Mouse (Mus musculus): ENCODE measurements at regions not wholly inside any gene's neighbourhood (a gene's known extent, or its start where the extent isn't known, plus 50 kb on each side); places are given as distances from the start of the nearest gene placed in this dataset.
A peak's percentile ranks its signal among the peaks of the same experiment; 100 is the strongest.

GRCm38 (mm10) chr11:86872537-86873405 lies 65.2 kb upstream of the Dhx40 start:
- DNase-seq (peak; percentile 37), ATAC-seq (ENCODE audit: insufficient read depth) (no peak)
- Histone ChIP-seq H3K9ac (no peak overlapping the region), H3K9me3 (ENCODE audit: low read depth, low read length) (no peaks in the 10 kb centered on the region), H3K27ac (ENCODE audit: low read depth) (peak overlapping the region; percentile 15), H3K4me2 (no peak overlapping the region), H3K4me1 (ENCODE audit: insufficient read depth) (no peaks in the 10 kb centered on the region), H3K4me3 (ENCODE audit: low read depth, low read length) (no peak overlapping the region), H3K27me3 (ENCODE audit: insufficient read depth, low read length) (no peaks in the 10 kb centered on the region), H3K36me3 (ENCODE audit: insufficient read depth) (no peaks in the 10 kb centered on the region)
- no peak for TF ChIP-seq CTCF (IDR thresholded peaks at IDR 0.05; ENCODE audit: low read depth)
- WGBS, result 46% methylated on average over 10 of the region's 10 CpGs

- H3K9ac ChIP-seq, result no peak overlapping the region
- no peak for TF ChIP-seq CTCF (IDR thresholded peaks at IDR 0.05; ENCODE audit: low read depth)
Observed at GRCm38 (mm10) chr11:86871782-86872181, 64.2 kb upstream of the Dhx40 start.

GRCm38 (mm10) chr11:86870486-86871165 lies 63.1 kb upstream of the Dhx40 start:
- no peaks in the 10 kb centered on the region for H3K27me3 ChIP-seq (ENCODE audit: insufficient read depth, low read length)
- H3K36me3 ChIP-seq (ENCODE audit: insufficient read depth), result no peaks in the 10 kb centered on the region
- DNase-seq (no peak), ATAC-seq (ENCODE audit: insufficient read depth) (no peak)
- H3K9me3 ChIP-seq (ENCODE audit: low read depth, low read length), result no peaks in the 10 kb centered on the region
- TF ChIP-seq CTCF (IDR thresholded peaks at IDR 0.05; ENCODE audit: low read depth), result no peak
- no peak overlapping the region for H3K9ac ChIP-seq
- H3K27ac ChIP-seq (ENCODE audit: low read depth), result no peak overlapping the region
- H3K4me1 ChIP-seq (ENCODE audit: insufficient read depth), result 0 out of 2 replicates have a peak, but pooled peaks cover 3% of the 10 kb centered on the region
- H3K4me3 ChIP-seq (ENCODE audit: low read depth, low read length), result no peak overlapping the region
- 71% methylated on average over 9 of the region's 9 CpGs for WGBS
- no peak overlapping the region for H3K4me2 ChIP-seq

More at GRCm38 (mm10) chr11:86871782-86872181, 64.2 kb upstream of the Dhx40 start:
- Histone ChIP-seq H3K27ac (ENCODE audit: low read depth) (no peak overlapping the region), H3K27me3 (ENCODE audit: insufficient read depth, low read length) (no peaks in the 10 kb centered on the region), H3K4me2 (no peak overlapping the region), H3K4me1 (ENCODE audit: insufficient read depth) (0 out of 2 replicates have a peak, but pooled peaks cover 3% of the 10 kb centered on the region), H3K4me3 (ENCODE audit: low read depth, low read length) (no peak overlapping the region), H3K9me3 (ENCODE audit: low read depth, low read length) (no peaks in the 10 kb centered on the region), H3K36me3 (ENCODE audit: insufficient read depth) (no peaks in the 10 kb centered on the region)
- 16% methylated on average over 4 of the region's 4 CpGs for WGBS
- no peak for DNase-seq
- ATAC-seq (ENCODE audit: insufficient read depth), result no peak

- 59% methylated on average over 10 of the region's 10 CpGs for WGBS
- no peak for ATAC-seq (ENCODE audit: insufficient read depth)
Observed at GRCm38 (mm10) chr11:86866931-86867330, 59.4 kb upstream of the Dhx40 start.

GRCm38 (mm10) chr11:86859864-86860528 lies 52.5 kb upstream of the Dhx40 start:
- no peak for ATAC-seq (ENCODE audit: insufficient read depth)
- no peak for DNase-seq
- no peak overlapping the region for H3K4me2 ChIP-seq
- no peaks in the 10 kb centered on the region for H3K36me3 ChIP-seq (ENCODE audit: insufficient read depth)
- TF ChIP-seq CTCF (IDR thresholded peaks at IDR 0.05; ENCODE audit: low read depth), result no peak
- H3K27ac ChIP-seq (ENCODE audit: low read depth), result peak overlapping the region; percentile 5; the same call in 1 of the 2 replicates
- WGBS, result 18% methylated on average over 8 of the region's 8 CpGs
- no peak overlapping the region for H3K4me3 ChIP-seq (ENCODE audit: low read depth, low read length)
- no peaks in the 10 kb centered on the region for H3K4me1 ChIP-seq (ENCODE audit: insufficient read depth)
- no peaks in the 10 kb centered on the region for H3K9me3 ChIP-seq (ENCODE audit: low read depth, low read length)
- H3K27me3 ChIP-seq (ENCODE audit: insufficient read depth, low read length), result no peaks in the 10 kb centered on the region
- H3K9ac ChIP-seq, result no peak overlapping the region

More at GRCm38 (mm10) chr11:86866931-86867330, 59.4 kb upstream of the Dhx40 start:
- no peak overlapping the region for H3K27ac ChIP-seq (ENCODE audit: low read depth)
- H3K9ac ChIP-seq, result no peak overlapping the region
- no peak overlapping the region for H3K4me3 ChIP-seq (ENCODE audit: low read depth, low read length)
- no peaks in the 10 kb centered on the region for H3K27me3 ChIP-seq (ENCODE audit: insufficient read depth, low read length)
- TF ChIP-seq CTCF (IDR thresholded peaks at IDR 0.05; ENCODE audit: low read depth), result no peak
- H3K9me3 ChIP-seq (ENCODE audit: low read depth, low read length), result no peaks in the 10 kb centered on the region
- H3K4me1 ChIP-seq (ENCODE audit: insufficient read depth), result 0 out of 2 replicates have a peak, but pooled peaks cover 3% of the 10 kb centered on the region
- no peak for DNase-seq
- no peaks in the 10 kb centered on the region for H3K36me3 ChIP-seq (ENCODE audit: insufficient read depth)
- no peak overlapping the region for H3K4me2 ChIP-seq

GRCm38 (mm10) chr11:86859236-86859817 lies 51.8 kb upstream of the Dhx40 start:
- no peaks in the 10 kb centered on the region for H3K4me1 ChIP-seq (ENCODE audit: insufficient read depth)
- no peak overlapping the region for H3K4me2 ChIP-seq
- ATAC-seq (ENCODE audit: insufficient read depth), result no peak
- H3K9ac ChIP-seq, result no peak overlapping the region
- no peaks in the 10 kb centered on the region for H3K36me3 ChIP-seq (ENCODE audit: insufficient read depth)
- TF ChIP-seq CTCF (IDR thresholded peaks at IDR 0.05; ENCODE audit: low read depth), result no peak
- no peaks in the 10 kb centered on the region for H3K9me3 ChIP-seq (ENCODE audit: low read depth, low read length)
- H3K4me3 ChIP-seq (ENCODE audit: low read depth, low read length), result no peak overlapping the region
- H3K27ac ChIP-seq (ENCODE audit: low read depth), result peak overlapping the region; percentile 5; the same call in 1 of the 2 replicates
- no peak for DNase-seq
- no peaks in the 10 kb centered on the region for H3K27me3 ChIP-seq (ENCODE audit: insufficient read depth, low read length)
- 71% methylated on average over 9 of the region's 9 CpGs for WGBS

Data from lung, embryonic 14.5 days (tissue).